Mouse (Mus musculus) embryo, embryonic 11 days (tissue): Measurements from ENCODE around the gene Slain2.
"Not testable (repeated sequence)": the region's sequence is repeated elsewhere in the genome, so short reads cannot be mapped to it uniquely, and the experiment has no call there.

Experiments
- DNase-seq: peaks from one replicate; pipeline ENCODE4 v3.0.0-alpha.2; 2015

Slain2 gene

GRCm38 (mm10) chr5:72957281-72957680 is 43.2 kb downstream of the Slain2 start:
- DNase-seq = no peak

GRCm38 (mm10) chr5:72960096-72960495 is 46.0 kb downstream of the Slain2 start:
- DNase-seq = no peak

GRCm38 (mm10) chr5:72965706-72966105 is 51.6 kb downstream of the Slain2 start:
- no peak for DNase-seq

GRCm38 (mm10) chr5:72972435-72972834 is 58.3 kb downstream of the Slain2 start:
- no peak for DNase-seq

DNA sequence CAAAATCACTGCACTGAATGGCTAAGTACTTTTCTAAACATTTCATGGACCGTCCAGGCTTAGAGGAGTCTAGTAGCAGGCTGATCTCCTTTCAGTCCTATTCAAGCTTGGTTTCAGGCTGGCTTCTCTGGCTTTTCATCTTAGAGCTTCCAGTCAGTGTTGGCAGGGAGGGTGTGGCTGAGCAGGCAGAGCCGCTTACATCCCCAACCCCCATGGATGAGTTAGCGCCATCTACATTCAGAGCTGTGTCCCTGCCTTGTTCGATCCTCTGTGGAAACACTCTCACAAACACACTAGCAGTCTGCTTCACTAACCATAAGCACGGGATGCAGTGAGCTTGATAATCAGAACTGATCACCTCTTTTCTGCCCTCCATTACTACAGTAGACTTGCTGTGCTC is 58.8 kb downstream of the Slain2 start:
- DNase-seq = peak; percentile 33

DNA sequence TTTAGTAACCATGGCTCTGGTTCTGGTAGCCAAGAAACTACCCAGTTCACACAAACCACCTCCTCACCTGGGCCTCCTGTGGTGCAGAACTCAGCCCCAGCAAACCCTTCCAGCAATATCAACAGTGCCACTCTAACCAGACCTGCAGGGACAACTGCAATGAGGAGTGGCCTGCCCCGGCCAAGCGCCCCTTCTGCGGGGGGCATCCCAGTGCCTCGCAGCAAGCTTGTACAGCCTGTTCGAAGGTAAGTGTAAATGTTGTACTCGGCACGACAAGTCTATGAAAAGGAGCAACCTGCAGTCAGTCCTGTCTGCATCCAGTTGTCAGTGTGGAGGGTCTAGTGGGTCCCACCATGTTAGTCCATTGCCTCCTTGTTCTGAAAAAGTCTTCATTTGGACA is 60.5 kb downstream of the Slain2 start, which contains the start of gene Gm10135:
TSS of gene Gm10135 (minus strand) at position 101 of the 400 bp plus-strand sequence.
- no peak for DNase-seq

DNA sequence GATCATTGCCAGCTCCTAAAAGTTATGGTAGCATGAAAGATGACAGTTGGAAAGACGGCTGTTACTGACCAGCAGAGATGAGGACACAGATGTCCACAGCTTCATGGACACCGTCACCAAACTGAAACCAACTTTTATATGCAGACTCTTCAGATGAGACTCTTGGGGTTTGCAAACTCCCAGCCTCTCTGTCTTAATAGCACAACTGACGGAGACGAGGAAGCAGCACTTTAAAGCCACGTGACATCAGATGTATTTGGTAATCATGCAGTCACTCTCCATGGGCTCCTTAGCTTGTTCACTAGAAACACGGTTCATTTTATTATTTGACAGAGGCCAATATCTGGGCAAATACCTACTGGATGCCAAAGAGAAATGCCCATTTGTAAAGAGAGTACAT is 61.9 kb downstream of the Slain2 start:
- no peak for DNase-seq

GRCm38 (mm10) chr5:72976539-72976938 is 62.4 kb downstream of the Slain2 start:
- no peak for DNase-seq

DNA sequence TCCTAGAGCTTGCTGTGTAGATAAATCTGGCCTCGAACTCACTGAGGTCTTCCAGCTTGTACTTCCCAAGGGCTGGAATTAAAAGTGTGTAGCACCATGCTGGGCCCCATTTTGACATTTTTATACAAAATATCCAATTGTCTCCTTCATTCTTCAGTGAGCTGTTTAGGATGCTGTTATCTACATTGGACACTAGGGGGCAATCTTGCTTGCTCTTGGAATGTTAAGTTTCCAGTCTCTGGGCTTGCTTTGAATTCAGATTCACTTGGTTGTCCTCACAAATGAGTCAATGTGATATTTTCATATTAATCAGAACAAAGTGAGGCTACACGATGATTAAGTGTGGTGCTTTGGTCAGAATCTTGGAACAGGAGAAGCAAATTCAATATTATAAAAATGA is 70.0 kb downstream of the Slain2 start:
- DNase-seq = peak; percentile 81

- DNase-seq = no peak
Measured at GRCm38 (mm10) chr5:72987786-72988185, 73.7 kb downstream of the Slain2 start.

- DNase-seq = no peak
Measured at GRCm38 (mm10) chr5:72989756-72990155, 75.7 kb downstream of the Slain2 start.

DNA sequence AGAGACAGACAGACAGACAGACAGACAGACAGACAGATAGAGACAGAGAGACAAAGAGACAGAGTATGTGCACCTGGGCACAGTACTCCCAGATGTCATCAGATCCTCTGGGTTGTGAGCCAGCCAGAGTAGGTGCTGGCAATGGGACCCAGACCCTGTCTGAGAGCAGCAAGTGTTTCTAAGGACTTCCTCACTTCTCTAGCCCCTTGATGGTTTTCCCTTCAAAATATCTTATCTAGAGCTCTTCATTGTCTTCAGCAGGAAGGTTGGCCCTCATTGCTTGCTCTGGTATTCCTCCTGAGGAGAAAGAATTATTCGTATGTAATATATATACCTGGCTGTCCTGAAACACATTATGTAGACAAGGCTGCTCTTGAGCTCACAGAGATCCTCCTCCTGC is 78.4 kb downstream of the Slain2 start:
- no peak for DNase-seq

DNA sequence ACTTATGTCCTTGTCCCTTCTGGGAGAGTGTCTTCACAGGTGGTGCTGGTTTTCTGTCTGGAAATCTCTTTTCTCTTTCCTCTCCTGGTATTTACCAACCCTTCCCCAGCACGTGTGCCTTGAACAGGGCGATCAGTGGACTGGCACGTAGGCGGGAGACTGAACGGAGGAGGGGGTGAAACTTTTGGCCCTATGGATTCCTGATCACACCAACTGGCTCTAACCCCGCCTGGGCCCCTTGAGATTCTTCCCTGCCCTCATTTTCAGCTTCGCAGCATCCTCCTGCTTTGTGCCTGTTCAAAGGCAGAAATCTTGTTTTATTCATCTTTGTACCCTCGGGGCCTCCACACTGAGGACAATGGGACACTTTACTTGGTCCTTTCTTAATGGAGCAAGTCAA is 80.3 kb downstream of the Slain2 start:
- no peak for DNase-seq

DNA sequence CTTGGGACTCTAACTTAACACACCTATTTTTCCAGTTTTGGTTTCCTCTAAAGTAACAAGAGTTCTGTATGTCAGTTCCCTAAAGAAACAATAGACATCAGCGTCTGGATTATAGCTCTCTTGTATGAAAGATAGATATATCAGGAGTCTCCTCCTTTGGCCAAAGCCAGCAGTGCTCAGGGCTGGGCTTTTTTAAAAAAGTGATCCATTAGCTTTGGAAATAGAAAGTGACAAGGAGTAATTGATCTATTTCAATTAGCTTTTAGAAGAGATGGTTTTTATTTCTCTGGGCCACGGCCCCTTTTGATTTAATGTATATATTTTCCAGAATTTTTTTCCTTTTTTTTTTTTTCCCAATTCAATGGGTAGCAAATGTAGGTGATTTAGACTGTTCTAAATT is 80.8 kb downstream of the Slain2 start:
- DNase-seq = no peak

DNA sequence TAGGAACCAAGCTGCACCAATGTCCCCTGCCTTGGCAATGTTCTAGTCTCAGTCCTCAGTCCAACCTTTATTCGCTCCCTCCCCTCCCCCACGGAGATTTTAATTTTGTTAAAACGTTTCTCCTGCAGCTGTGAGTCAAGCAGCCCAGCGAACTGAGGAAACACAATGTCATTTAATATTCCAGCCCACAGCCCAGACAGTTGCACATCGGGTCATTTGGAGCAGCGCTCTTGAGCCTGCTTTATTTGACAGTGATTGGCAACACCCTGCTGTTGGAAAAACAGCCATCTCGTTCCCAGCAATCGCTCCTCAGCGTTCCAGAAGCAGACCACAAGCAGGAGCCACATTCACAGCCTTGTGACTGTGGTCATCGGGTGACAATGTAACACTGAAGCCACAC is 81.3 kb downstream of the Slain2 start:
- peak; percentile 53 for DNase-seq

DNA sequence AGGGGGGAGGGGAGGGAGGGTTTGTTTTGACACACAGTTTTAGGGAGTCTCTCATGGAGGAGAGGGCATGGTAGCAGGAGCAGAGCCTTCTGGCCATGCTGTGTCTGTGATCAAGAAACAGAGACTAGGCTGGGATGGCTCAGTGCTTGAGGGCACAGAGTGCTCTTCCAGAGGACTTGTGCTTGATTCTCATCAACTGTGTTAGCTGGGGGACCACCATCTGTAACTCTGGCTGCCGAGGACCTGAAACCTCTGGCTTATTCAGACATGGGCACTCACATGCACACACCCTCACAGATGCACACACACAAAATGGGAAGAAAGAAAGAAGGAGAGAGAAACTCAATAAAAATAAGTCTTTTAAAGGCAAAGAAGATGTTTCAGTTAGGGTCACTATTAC is 84.4 kb downstream of the Slain2 start:
- not testable (repeated sequence) for DNase-seq

GRCm38 (mm10) chr5:73004046-73004445 is 89.9 kb downstream of the Slain2 start:
- no peak for DNase-seq

- peak; percentile 58 for DNase-seq
Measured at GRCm38 (mm10) chr5:73006784-73007581, 92.9 kb downstream of the Slain2 start, which contains the start of gene Slc10a4. Gene Slc10a4 (plus strand): TSS chr5:73006883.

GRCm38 (mm10) chr5:73007582-73007959 is 93.5 kb downstream of the Slain2 start:
- DNase-seq = no peak

DNA sequence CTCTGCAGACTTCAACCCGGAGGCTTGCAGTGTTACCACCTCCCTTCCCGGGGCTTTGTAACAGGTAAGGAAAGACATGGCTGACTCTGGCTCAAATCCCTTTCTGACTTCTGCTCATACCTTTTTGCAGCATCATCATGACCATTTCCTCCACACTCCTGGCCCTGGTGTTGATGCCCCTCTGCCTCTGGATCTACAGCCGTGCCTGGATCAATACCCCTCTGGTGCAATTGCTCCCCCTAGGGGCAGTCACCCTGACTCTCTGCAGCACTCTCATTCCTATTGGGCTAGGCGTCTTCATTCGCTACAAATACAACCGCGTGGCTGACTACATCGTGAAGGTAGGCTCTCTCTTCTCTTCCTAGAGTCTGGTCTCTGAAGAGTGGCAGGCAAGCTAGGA is 94.1 kb downstream of the Slain2 start:
- DNase-seq = not testable (repeated sequence)

GRCm38 (mm10) chr5:73011806-73012205 is 97.7 kb downstream of the Slain2 start:
- not testable (repeated sequence) for DNase-seq

DNA sequence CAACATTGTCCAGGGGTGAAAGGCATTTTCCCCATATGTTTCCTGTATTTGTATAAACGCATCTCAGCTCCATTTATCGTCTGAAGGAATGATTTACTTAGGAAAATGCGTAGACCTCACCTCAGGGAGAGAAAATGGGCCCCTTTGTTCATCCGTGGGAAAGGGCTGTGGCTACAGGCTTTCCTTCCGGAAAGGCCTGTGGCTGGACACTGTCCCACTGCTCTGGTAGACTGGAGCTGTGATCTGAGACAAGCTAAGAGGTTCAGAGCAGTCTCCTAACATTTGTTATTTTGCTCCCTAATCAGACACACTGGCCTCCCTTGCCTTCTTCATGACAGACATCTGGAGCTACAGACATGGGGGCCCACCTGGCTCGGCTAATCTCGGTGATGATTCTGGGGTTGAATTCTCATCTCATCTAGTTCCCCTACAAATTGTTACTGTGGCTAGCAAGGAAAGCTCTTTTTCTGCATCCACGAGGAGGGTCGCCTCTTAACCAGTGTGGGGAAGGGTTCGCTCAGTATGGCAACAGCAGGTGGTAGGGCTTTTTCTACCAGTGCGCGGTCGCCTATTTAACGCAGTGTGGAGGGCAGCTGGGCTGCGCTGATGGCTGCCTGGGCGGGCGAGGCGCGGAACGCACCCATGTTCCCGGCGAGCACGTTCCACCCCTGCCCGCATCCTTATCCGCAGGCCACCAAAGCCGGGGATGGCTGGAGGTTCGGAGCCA is 98.9 kb downstream of the Slain2 start:
- not testable (repeated sequence) for DNase-seq

- DNase-seq = peak; percentile 31
Measured at GRCm38 (mm10) chr5:73013611-73014287, 99.6 kb downstream of the Slain2 start.

- DNase-seq = no peak
Measured at GRCm38 (mm10) chr5:73014745-73015144, 100.6 kb downstream of the Slain2 start.
